Mouse (Mus musculus): ENCODE results near the gene Ubxn7. TPM values are rescaled to one million over a fixed set of nuclear protein-coding genes. Genes with fewer than 3 reads are reported as not detected.

Ubxn7 gene
- polyA plus RNA-seq, 1 experiment from 2014 or later = 32.4 TPM

- Histone ChIP-seq H3K4me3 (ENCODE audit: low read depth, low read length) (no peak overlapping the region), H3K4me1 (ENCODE audit: control insufficient read depth, insufficient read depth, low read length) (no peaks in the 10 kb centered on the region), H3K36me3 (ENCODE audit: control insufficient read depth, insufficient read depth, low read length) (no peaks in the 10 kb centered on the region), H3K27me3 (ENCODE audit: control insufficient read depth, insufficient read depth, low read length) (no peaks in the 10 kb centered on the region), H3K9ac (replicated peaks; ENCODE audit: low read depth, low read length) (no peak overlapping the region), H3K9me3 (ENCODE audit: control insufficient read depth, low read depth, low read length) (no peaks in the 10 kb centered on the region), H3K27ac (ENCODE audit: low read length) (no peak overlapping the region), H3K4me2 (replicated peaks; ENCODE audit: low read depth, low read length) (no peak overlapping the region)
- WGBS = 81% methylated on average over 2 of the region's 2 CpGs
- ATAC-seq (ENCODE audit: insufficient number of reproducible peaks, insufficient read depth, low FRiP score, low read depth) = no peak
Observed at GRCm38 (mm10) chr16:32316601-32317000, 15.5 kb upstream of the Ubxn7 start.

- Histone ChIP-seq H3K27me3 (ENCODE audit: control insufficient read depth, insufficient read depth, low read length) (no peaks in the 10 kb centered on the region), H3K4me1 (ENCODE audit: control insufficient read depth, insufficient read depth, low read length) (no peaks in the 10 kb centered on the region), H3K36me3 (ENCODE audit: control insufficient read depth, insufficient read depth, low read length) (no peaks in the 10 kb centered on the region), H3K9ac (replicated peaks; ENCODE audit: low read depth, low read length) (no peak overlapping the region), H3K9me3 (ENCODE audit: control insufficient read depth, low read depth, low read length) (no peaks in the 10 kb centered on the region), H3K4me2 (replicated peaks; ENCODE audit: low read depth, low read length) (no peak overlapping the region), H3K27ac (ENCODE audit: low read length) (no peak overlapping the region), H3K4me3 (ENCODE audit: low read depth, low read length) (no peak overlapping the region)
- 37% methylated on average over 7 of the region's 7 CpGs for WGBS
- no peak for ATAC-seq (ENCODE audit: insufficient number of reproducible peaks, insufficient read depth, low FRiP score, low read depth)
Observed at GRCm38 (mm10) chr16:32323953-32324352, 8.1 kb upstream of the Ubxn7 start.

- H3K4me1 ChIP-seq (ENCODE audit: control insufficient read depth, insufficient read depth, low read length) = no peaks in the 10 kb centered on the region
- no peaks in the 10 kb centered on the region for H3K9me3 ChIP-seq (ENCODE audit: control insufficient read depth, low read depth, low read length)
- no peak overlapping the region for H3K9ac ChIP-seq (replicated peaks; ENCODE audit: low read depth, low read length)
- H3K4me3 ChIP-seq (ENCODE audit: low read depth, low read length) = peak overlapping the region; percentile 64
- ATAC-seq (ENCODE audit: insufficient number of reproducible peaks, insufficient read depth, low FRiP score, low read depth) = no peak
- H3K36me3 ChIP-seq (ENCODE audit: control insufficient read depth, insufficient read depth, low read length) = no peaks in the 10 kb centered on the region
- WGBS = 44% methylated on average over 9 of the region's 9 CpGs
- no peaks in the 10 kb centered on the region for H3K27me3 ChIP-seq (ENCODE audit: control insufficient read depth, insufficient read depth, low read length)
- H3K27ac ChIP-seq (ENCODE audit: low read length) = 0 out of 2 replicates have a peak overlapping the region, but pooled peaks have one; percentile 97
- peak overlapping the region; percentile 40 for H3K4me2 ChIP-seq (replicated peaks; ENCODE audit: low read depth, low read length)
Observed at GRCm38 (mm10) chr16:32330876-32331670, 984 bp upstream of the Ubxn7 start.

- under 1% methylated on average over 52 of the region's 54 CpGs for WGBS
- Histone ChIP-seq H3K36me3 (ENCODE audit: control insufficient read depth, insufficient read depth, low read length) (no peaks in the 10 kb centered on the region), H3K27me3 (ENCODE audit: control insufficient read depth, insufficient read depth, low read length) (no peaks in the 10 kb centered on the region), H3K9ac (replicated peaks; ENCODE audit: low read depth, low read length) (peak overlapping the region; percentile 99), H3K9me3 (ENCODE audit: control insufficient read depth, low read depth, low read length) (no peaks in the 10 kb centered on the region), H3K27ac (ENCODE audit: low read length) (peak overlapping the region; percentile 97), H3K4me3 (ENCODE audit: low read depth, low read length) (peak overlapping the region; percentile 64), H3K4me2 (replicated peaks; ENCODE audit: low read depth, low read length) (peak overlapping the region; percentile 31), H3K4me1 (ENCODE audit: control insufficient read depth, insufficient read depth, low read length) (no peaks in the 10 kb centered on the region)
- ATAC-seq (ENCODE audit: insufficient number of reproducible peaks, insufficient read depth, low FRiP score, low read depth) = peak; percentile 68
Observed at GRCm38 (mm10) chr16:32332556-32333511, 777 bp downstream of the Ubxn7 start.

- ATAC-seq (ENCODE audit: insufficient number of reproducible peaks, insufficient read depth, low FRiP score, low read depth) = no peak
- H3K4me1 ChIP-seq (ENCODE audit: control insufficient read depth, insufficient read depth, low read length) = no peaks in the 10 kb centered on the region
- H3K9ac ChIP-seq (replicated peaks; ENCODE audit: low read depth, low read length) = no peak overlapping the region
- no peak overlapping the region for H3K27ac ChIP-seq (ENCODE audit: low read length)
- H3K4me2 ChIP-seq (replicated peaks; ENCODE audit: low read depth, low read length) = no peak overlapping the region
- no peak overlapping the region for H3K4me3 ChIP-seq (ENCODE audit: low read depth, low read length)
- H3K36me3 ChIP-seq (ENCODE audit: control insufficient read depth, insufficient read depth, low read length) = no peaks in the 10 kb centered on the region
- H3K27me3 ChIP-seq (ENCODE audit: control insufficient read depth, insufficient read depth, low read length) = no peaks in the 10 kb centered on the region
- no peaks in the 10 kb centered on the region for H3K9me3 ChIP-seq (ENCODE audit: control insufficient read depth, low read depth, low read length)
- WGBS = 88% methylated on average over 5 of the region's 5 CpGs
Observed at GRCm38 (mm10) chr16:32335146-32335545, 3.1 kb downstream of the Ubxn7 start.

GRCm38 (mm10) chr16:32336026-32336780 is 4.1 kb downstream of the Ubxn7 start:
- no peak for ATAC-seq (ENCODE audit: insufficient number of reproducible peaks, insufficient read depth, low FRiP score, low read depth)
- Histone ChIP-seq H3K9ac (replicated peaks; ENCODE audit: low read depth, low read length) (no peak overlapping the region), H3K9me3 (ENCODE audit: control insufficient read depth, low read depth, low read length) (no peaks in the 10 kb centered on the region), H3K4me3 (ENCODE audit: low read depth, low read length) (no peak overlapping the region), H3K27ac (ENCODE audit: low read length) (no peak overlapping the region), H3K36me3 (ENCODE audit: control insufficient read depth, insufficient read depth, low read length) (no peaks in the 10 kb centered on the region), H3K27me3 (ENCODE audit: control insufficient read depth, insufficient read depth, low read length) (no peaks in the 10 kb centered on the region), H3K4me2 (replicated peaks; ENCODE audit: low read depth, low read length) (no peak overlapping the region), H3K4me1 (ENCODE audit: control insufficient read depth, insufficient read depth, low read length) (no peaks in the 10 kb centered on the region)
- WGBS = 70% methylated on average over 7 of the region's 7 CpGs

GRCm38 (mm10) chr16:32337001-32337400 is 4.9 kb downstream of the Ubxn7 start:
- no peak overlapping the region for H3K4me3 ChIP-seq (ENCODE audit: low read depth, low read length)
- H3K9me3 ChIP-seq (ENCODE audit: control insufficient read depth, low read depth, low read length) = no peaks in the 10 kb centered on the region
- H3K4me2 ChIP-seq (replicated peaks; ENCODE audit: low read depth, low read length) = no peak overlapping the region
- H3K4me1 ChIP-seq (ENCODE audit: control insufficient read depth, insufficient read depth, low read length) = no peaks in the 10 kb centered on the region
- no peak for ATAC-seq (ENCODE audit: insufficient number of reproducible peaks, insufficient read depth, low FRiP score, low read depth)
- no peak overlapping the region for H3K9ac ChIP-seq (replicated peaks; ENCODE audit: low read depth, low read length)
- no peak overlapping the region for H3K27ac ChIP-seq (ENCODE audit: low read length)
- no peaks in the 10 kb centered on the region for H3K27me3 ChIP-seq (ENCODE audit: control insufficient read depth, insufficient read depth, low read length)
- no peaks in the 10 kb centered on the region for H3K36me3 ChIP-seq (ENCODE audit: control insufficient read depth, insufficient read depth, low read length)

- Histone ChIP-seq H3K4me1 (ENCODE audit: control insufficient read depth, insufficient read depth, low read length) (no peaks in the 10 kb centered on the region), H3K4me3 (ENCODE audit: low read depth, low read length) (no peak overlapping the region), H3K27me3 (ENCODE audit: control insufficient read depth, insufficient read depth, low read length) (no peaks in the 10 kb centered on the region), H3K4me2 (replicated peaks; ENCODE audit: low read depth, low read length) (no peak overlapping the region), H3K36me3 (ENCODE audit: control insufficient read depth, insufficient read depth, low read length) (no peaks in the 10 kb centered on the region), H3K27ac (ENCODE audit: low read length) (no peak overlapping the region), H3K9ac (replicated peaks; ENCODE audit: low read depth, low read length) (no peak overlapping the region), H3K9me3 (ENCODE audit: control insufficient read depth, low read depth, low read length) (no peaks in the 10 kb centered on the region)
- no peak for ATAC-seq (ENCODE audit: insufficient number of reproducible peaks, insufficient read depth, low FRiP score, low read depth)
- whole genome bisulfite sequencing = 68% methylated on average over 1 of the region's 1 CpGs
Observed at GRCm38 (mm10) chr16:32340451-32340850, 8.4 kb downstream of the Ubxn7 start.

Measured in stomach, embryonic 14.5 days (tissue).